Mouse (Mus musculus): ENCODE data around the gene 4932438H23Rik. TPM values are rescaled to one million over a fixed set of nuclear protein-coding genes. Genes with fewer than 3 reads are reported as not detected.
"Not testable (repeated sequence)": the region's sequence is repeated elsewhere in the genome, so short reads cannot be mapped to it uniquely, and the experiment has no call there.

The 4932438H23Rik gene
- total RNA-seq, 1 experiment from 2014 or later, result 0.23 TPM

- ATAC-seq (ENCODE audit: extremely low read depth, insufficient number of reproducible peaks, low FRiP score, poor library complexity, severe bottlenecking), result no peak
Observed at GRCm38 (mm10) chr16:91104821-91105480, 10.0 kb upstream of the 4932438H23Rik start.

GRCm38 (mm10) chr16:91103386-91103785 lies 8.5 kb upstream of the 4932438H23Rik start:
- ATAC-seq (ENCODE audit: extremely low read depth, insufficient number of reproducible peaks, low FRiP score, poor library complexity, severe bottlenecking), result no peak

GRCm38 (mm10) chr16:91100484-91100883 lies 5.6 kb upstream of the 4932438H23Rik start:
- no peak for ATAC-seq (ENCODE audit: extremely low read depth, insufficient number of reproducible peaks, low FRiP score, poor library complexity, severe bottlenecking)

GRCm38 (mm10) chr16:91099444-91100065 lies 4.6 kb upstream of the 4932438H23Rik start:
- ATAC-seq (ENCODE audit: extremely low read depth, insufficient number of reproducible peaks, low FRiP score, poor library complexity, severe bottlenecking), result no peak

- ATAC-seq (ENCODE audit: extremely low read depth, insufficient number of reproducible peaks, low FRiP score, poor library complexity, severe bottlenecking), result peak; percentile 36; the same call in 1 of the 2 replicates
Observed at GRCm38 (mm10) chr16:91097858-91098257, 2.9 kb upstream of the 4932438H23Rik start.

GRCm38 (mm10) chr16:91096984-91097506 lies 2.1 kb upstream of the 4932438H23Rik start:
- ATAC-seq (ENCODE audit: extremely low read depth, insufficient number of reproducible peaks, low FRiP score, poor library complexity, severe bottlenecking), result no peak

- no peak for ATAC-seq (ENCODE audit: extremely low read depth, insufficient number of reproducible peaks, low FRiP score, poor library complexity, severe bottlenecking)
Observed at GRCm38 (mm10) chr16:91096016-91096415, 1.1 kb upstream of the 4932438H23Rik start.

- no peak for ATAC-seq (ENCODE audit: extremely low read depth, insufficient number of reproducible peaks, low FRiP score, poor library complexity, severe bottlenecking)
Observed at GRCm38 (mm10) chr16:91086642-91087306, 8.1 kb downstream of the 4932438H23Rik start.

GRCm38 (mm10) chr16:91085239-91085825 lies 9.6 kb downstream of the 4932438H23Rik start:
- ATAC-seq (ENCODE audit: extremely low read depth, insufficient number of reproducible peaks, low FRiP score, poor library complexity, severe bottlenecking), result no peak

GRCm38 (mm10) chr16:91084307-91085238 lies 10.3 kb downstream of the 4932438H23Rik start:
- ATAC-seq (ENCODE audit: extremely low read depth, insufficient number of reproducible peaks, low FRiP score, poor library complexity, severe bottlenecking), result no peak

GRCm38 (mm10) chr16:91083002-91083646 lies 11.8 kb downstream of the 4932438H23Rik start:
- no peak for ATAC-seq (ENCODE audit: extremely low read depth, insufficient number of reproducible peaks, low FRiP score, poor library complexity, severe bottlenecking)

- ATAC-seq (ENCODE audit: extremely low read depth, insufficient number of reproducible peaks, low FRiP score, poor library complexity, severe bottlenecking), result peak; percentile 89
Observed at GRCm38 (mm10) chr16:91081508-91081907, 13.4 kb downstream of the 4932438H23Rik start.

GRCm38 (mm10) chr16:91076180-91076579 lies 18.7 kb downstream of the 4932438H23Rik start:
- ATAC-seq (ENCODE audit: extremely low read depth, insufficient number of reproducible peaks, low FRiP score, poor library complexity, severe bottlenecking), result peak; percentile 34; the same call in 1 of the 2 replicates

GRCm38 (mm10) chr16:91075423-91075822 lies 19.5 kb downstream of the 4932438H23Rik start:
- ATAC-seq (ENCODE audit: extremely low read depth, insufficient number of reproducible peaks, low FRiP score, poor library complexity, severe bottlenecking), result not testable (repeated sequence)

- peak; percentile 92 for ATAC-seq (ENCODE audit: extremely low read depth, insufficient number of reproducible peaks, low FRiP score, poor library complexity, severe bottlenecking)
Observed at GRCm38 (mm10) chr16:91073163-91073892, 21.6 kb downstream of the 4932438H23Rik start.

GRCm38 (mm10) chr16:91072256-91072655 lies 22.7 kb downstream of the 4932438H23Rik start:
- no peak for ATAC-seq (ENCODE audit: extremely low read depth, insufficient number of reproducible peaks, low FRiP score, poor library complexity, severe bottlenecking)

GRCm38 (mm10) chr16:91068969-91069368 lies 26.0 kb downstream of the 4932438H23Rik start:
- ATAC-seq (ENCODE audit: extremely low read depth, insufficient number of reproducible peaks, low FRiP score, poor library complexity, severe bottlenecking), result no peak
